Mouse (Mus musculus) stomach, embryonic 15.5 days (tissue): ENCODE measurements around the gene Ephx1. TPM values are rescaled to one million over a fixed set of nuclear protein-coding genes. Genes with fewer than 3 reads are reported as not detected.

Source experiments
- ATAC-seq: fragments of 200-750 bp; cut with Nextera tagmentation; 2 replicates; pipeline ENCODE4 v1.8.0; 2017; ENCODE audit warnings: low read depth, moderate number of reproducible peaks, moderate TSS enrichment; ENCODE audit not compliant: insufficient read depth, low FRiP score
- H3K27ac ChIP-seq: fragments of 300-500 bp; sonication (generic); 2 replicates; pipeline ENCODE4 v1.5.1; 2015; ENCODE audit warnings: mild to moderate bottlenecking, inconsistent platforms
- H3K27me3 ChIP-seq: fragments of 300-500 bp; sonication (generic); replicated peaks from 2 replicates; pipeline ENCODE4 v1.6.1; 2015; ENCODE audit warnings: inconsistent platforms
- H3K36me3 ChIP-seq: fragments of 300-500 bp; sonication (generic); 2 replicates; pipeline ENCODE4 v1.6.1; 2015; ENCODE audit warnings: inconsistent platforms
- H3K4me1 ChIP-seq: fragments of 300-500 bp; sonication (generic); 2 replicates; pipeline ENCODE4 v1.6.1; 2015; ENCODE audit warnings: inconsistent platforms
- H3K4me2 ChIP-seq: fragments of 300-500 bp; sonication (generic); 2 replicates; pipeline ENCODE4 v1.6.1; 2015; ENCODE audit warnings: mild to moderate bottlenecking, inconsistent platforms
- H3K4me3 ChIP-seq: fragments of 300-500 bp; sonication (generic); replicated peaks from 2 replicates; pipeline ENCODE4 v1.5.1; 2015; ENCODE audit warnings: inconsistent platforms
- H3K9ac ChIP-seq: fragments of 300-500 bp; sonication (generic); 2 replicates; pipeline ENCODE4 v1.6.1; 2015; ENCODE audit warnings: inconsistent platforms
- H3K9me3 ChIP-seq: fragments of 300-500 bp; sonication (generic); 2 replicates; pipeline ENCODE4 v1.6.1; 2016; ENCODE audit warnings: inconsistent platforms
- WGBS: fragments of 180-500 bp; shearing (Covaris S2); methylation state at CpG from one replicate; pipeline ENCODE4 v1.1.7; 2015; 5-methylcytosine and 5-hydroxymethylcytosine counted together
- polyA plus RNA-seq: library from polyadenylated mRNA; unstranded; fragments of >200 nt; fragmentation: Nextera tagmentation; extraction: Ambion mirVana; gene quantifications from 2 replicates; pipeline ENCODE4 v1.2.1, GENCODE M21; 2015

The Ephx1 gene
- polyA plus RNA-seq, 1 experiment from 2014 or later, result 10.5 TPM

GRCm38 (mm10) chr1:180926286-180926685 is 94.4 kb downstream of the Ephx1 start:
- Histone ChIP-seq H3K27me3 (no peaks in the 10 kb centered on the region), H3K4me3 (no peak overlapping the region), H3K9me3 (no peaks in the 10 kb centered on the region), H3K4me2 (no peak overlapping the region), H3K4me1 (no peaks in the 10 kb centered on the region), H3K27ac (no peak overlapping the region), H3K9ac (no peak overlapping the region), H3K36me3 (no peaks in the 10 kb centered on the region)
- no peak for ATAC-seq
- 57% methylated on average over 4 of the region's 4 CpGs for WGBS

Other genes with a start within 250 kb of the Ephx1 start
- gene H3f3a, start 207.0 kb downstream of the Ephx1 start, polyA plus RNA-seq, result 1,924 and 2,089 TPM in 2 replicates
- gene Sde2, start 169.8 kb downstream of the Ephx1 start, polyA plus RNA-seq, result 30.7 and 34.4 TPM in 2 replicates
- not detected in 2 replicates for gene Lefty2, start 127.8 kb downstream of the Ephx1 start, polyA plus RNA-seq
- gene Pycr2, start 116.6 kb downstream of the Ephx1 start, polyA plus RNA-seq, result 101 and 109 TPM in 2 replicates
- 3.2 and 3.7 TPM in 2 replicates for gene Lefty1, start 85.9 kb downstream of the Ephx1 start, polyA plus RNA-seq
- gene Tmem63a, start 78.6 kb downstream of the Ephx1 start, polyA plus RNA-seq, result 20.9 and 23.0 TPM in 2 replicates
- gene 9130409I23Rik, start 30.3 kb upstream of the Ephx1 start, polyA plus RNA-seq, result not detected in 2 replicates
- gene Nvl, start 123.3 kb upstream of the Ephx1 start, polyA plus RNA-seq, result 26.4 and 27.9 TPM in 2 replicates
- 120 and 125 TPM in 2 replicates for gene Cnih4, start 123.8 kb upstream of the Ephx1 start, polyA plus RNA-seq
- 32.6 and 33.3 TPM in 2 replicates for gene Wdr26, start 191.1 kb upstream of the Ephx1 start, polyA plus RNA-seq